17 mouse cellular contexts compared by ENCODE assay signal in the genomic region with DNA sequence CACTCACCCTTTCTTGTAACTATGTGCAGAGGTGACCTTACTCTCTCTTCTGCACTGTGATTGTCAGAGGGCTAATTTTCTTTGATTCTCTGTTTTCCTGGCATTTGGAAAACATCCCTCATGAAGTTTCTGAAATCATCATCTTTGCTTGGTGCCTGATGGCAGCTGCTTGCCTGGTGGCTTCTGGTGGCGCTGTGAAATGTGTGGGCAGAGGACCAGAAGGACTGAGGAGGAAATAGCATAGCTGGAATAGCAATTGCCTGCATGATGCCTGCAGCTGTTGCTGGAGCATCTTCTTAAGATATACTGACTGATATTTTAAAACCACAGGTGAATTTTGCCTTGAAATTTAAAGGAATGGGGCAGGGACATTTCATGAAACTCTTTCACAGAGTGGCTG.
DNase-seq lines count a peak whose midpoint lies in the region; ATAC-seq and TF ChIP-seq lines count a peak whose summit lies in the region.
"Had no signal": no experiment of that assay in that cellular context is flagged by ENCODE, and none has a peak within 500 bp of the region (broad histone marks: within the 10 kb centered on the region; RNA-seq: fewer than 3 reads in every experiment).

No protein-coding gene starts in this region.

- 85% methylated on average over 1 of the region's 1 CpGs for WGBS in intestine, postnatal 0 days

- H3K9ac ChIP-seq in intestine, postnatal 0 days (ENCODE audit: low read depth, low read length) = no peak overlapping the region
- H3K9ac ChIP-seq: forebrain, embryonic 13.5 days; liver, embryonic 12.5 days; lung, embryonic 15.5 days had no signal

- no peak overlapping the region for H3K27ac ChIP-seq in intestine, postnatal 0 days (ENCODE audit: low read depth, low read length)
- H3K27ac ChIP-seq: forebrain, embryonic 13.5 days; liver, embryonic 12.5 days; lung, embryonic 15.5 days had no signal

- no peak overlapping the region for H3K4me3 ChIP-seq in intestine, postnatal 0 days (ENCODE audit: low read depth, low read length)
- H3K4me3 ChIP-seq: forebrain, embryonic 13.5 days; liver, embryonic 12.5 days; lung, embryonic 15.5 days had no signal

- no peaks in the 10 kb centered on the region for H3K4me1 ChIP-seq in intestine, postnatal 0 days (replicated peaks; ENCODE audit: control insufficient read depth, insufficient read depth, low read length)
- H3K4me1 ChIP-seq: liver, embryonic 12.5 days; lung, embryonic 15.5 days had no signal

- no peaks in the 10 kb centered on the region for H3K36me3 ChIP-seq in intestine, postnatal 0 days (ENCODE audit: control insufficient read depth, insufficient read depth)
- H3K36me3 ChIP-seq: liver, embryonic 12.5 days; lung, embryonic 15.5 days had no signal

- no peak overlapping the region for H3K4me2 ChIP-seq in intestine, postnatal 0 days (replicated peaks; ENCODE audit: low read depth)
- H3K4me2 ChIP-seq: forebrain, embryonic 13.5 days; liver, embryonic 12.5 days; lung, embryonic 15.5 days had no signal

- no peak for ATAC-seq in intestine, postnatal 0 days
- ATAC-seq: forebrain, embryonic 13.5 days; liver, embryonic 12.5 days had no signal

- no peak for TF ChIP-seq CTCF in intestine, postnatal 0 days (IDR thresholded peaks at IDR 0.05; ENCODE audit: low read depth)

- H3K27me3 ChIP-seq in intestine, postnatal 0 days (replicated peaks; ENCODE audit: control insufficient read depth, insufficient read depth, low read length) = no peaks in the 10 kb centered on the region
- H3K27me3 ChIP-seq: forebrain, embryonic 13.5 days; liver, embryonic 12.5 days; lung, embryonic 15.5 days had no signal

- DNase-seq in frontal cortex, postnatal 10 days (ENCODE audit: low spot score in 2 of 2) = peak; percentile 18 to 31
- DNase-seq in layer of hippocampus, adult 8-10 months (ENCODE audit: low spot score in 2 of 2) = peak; percentile 59 to 72
- DNase-seq in left cerebral cortex, adult 9 months (ENCODE audit: low spot score in 2 of 2) = peak; percentile 66 to 81
- peak; percentile 47 for DNase-seq in right cerebral cortex, postnatal 14 days
- DNase-seq in retina, postnatal 1 day = no peak
- no peak for DNase-seq in kidney, postnatal 14 days
- no peak for DNase-seq in ovary, adult 18-20 months (ENCODE audit: low spot score)
- DNase-seq: adrenal gland, postnatal 36 days; cerebellum, adult 8-10 months; embryo, embryonic 11 days; kidney, adult 9 months; midbrain, embryonic 14.5 days; thymus, adult 18-20 months had no signal

- H3K9me3 ChIP-seq in intestine, postnatal 0 days (ENCODE audit: control insufficient read depth) = no peaks in the 10 kb centered on the region
- H3K9me3 ChIP-seq: forebrain, embryonic 13.5 days; liver, embryonic 12.5 days; lung, embryonic 15.5 days had no signal

Comparison
In these comparisons a context has a peak if more than half of its experiments do, and no peak if none do; other contexts are left out.
1. DNase-seq: peak in frontal cortex, postnatal 10 days (2 of 2), layer of hippocampus, adult 8-10 months (2 of 2), left cerebral cortex, adult 9 months (2 of 2) and right cerebral cortex, postnatal 14 days (single experiment); none in retina, postnatal 1 day (single experiment), kidney, postnatal 14 days (single experiment) and ovary, adult 18-20 months (single experiment).